Mouse (Mus musculus) liver, embryonic 11.5 days (tissue): ENCODE data around the gene Gm2115. TPM values are rescaled to one million over a fixed set of nuclear protein-coding genes. Genes with fewer than 3 reads are reported as not detected.

ENCODE experiments used
- ATAC-seq: fragments of 200-750 bp; cut with Nextera tagmentation; replicated peaks from 2 replicates; pipeline ENCODE4 v1.8.0; 2017; ENCODE audit warnings: moderate number of reproducible peaks, mild to moderate bottlenecking, moderate TSS enrichment, moderate library complexity; ENCODE audit not compliant: low FRiP score
- DNase-seq: peaks from one replicate; pipeline ENCODE4 v3.0.0-alpha.2; 2017; ENCODE audit warnings: low spot score
- H3K27ac ChIP-seq: fragments of 300-500 bp; sonication (generic); 2 replicates; pipeline ENCODE4 v1.5.1; 2014; ENCODE audit warnings: mild to moderate bottlenecking, low read depth, low read length, control low read depth
- H3K27me3 ChIP-seq: fragments of 300-500 bp; sonication (generic); replicated peaks from 2 replicates; pipeline ENCODE4 v1.6.1; 2014; ENCODE audit warnings: low read length, mixed read lengths; ENCODE audit not compliant: control insufficient read depth, insufficient read depth
- H3K36me3 ChIP-seq: fragments of 300-500 bp; sonication (generic); 2 replicates; pipeline ENCODE4 v1.6.1; 2014; ENCODE audit warnings: mild to moderate bottlenecking, low read length, moderate library complexity, mixed read lengths; ENCODE audit not compliant: control insufficient read depth, insufficient read depth
- H3K4me1 ChIP-seq: fragments of 300-500 bp; sonication (generic); replicated peaks from 2 replicates; pipeline ENCODE4 v1.6.1; 2014; ENCODE audit warnings: low read length, mixed read lengths; ENCODE audit not compliant: control insufficient read depth, insufficient read depth
- H3K4me2 ChIP-seq: fragments of 300-500 bp; sonication (generic); 2 replicates; pipeline ENCODE4 v1.6.1; 2014; ENCODE audit warnings: mild to moderate bottlenecking, control low read depth, moderate library complexity
- H3K4me3 ChIP-seq: fragments of 300-500 bp; sonication (generic); 2 replicates; pipeline ENCODE4 v1.5.1; 2014; ENCODE audit warnings: low read depth, low read length, control low read depth
- H3K9ac ChIP-seq: fragments of 300-500 bp; sonication (generic); 2 replicates; pipeline ENCODE4 v1.6.1; 2014; ENCODE audit warnings: low read depth, low read length, control low read depth
- H3K9me3 ChIP-seq: fragments of 300-500 bp; sonication (generic); 2 replicates; pipeline ENCODE4 v1.6.1; 2016; ENCODE audit warnings: low read length, inconsistent platforms, mixed read lengths; ENCODE audit not compliant: control insufficient read depth
- WGBS: fragments of 180-500 bp; shearing (Covaris S2); extraction: QIAGEN DNeasy Blood & Tissue Kit; methylation state at CpG from one replicate; pipeline ENCODE4 v1.1.7; 2014; 5-methylcytosine and 5-hydroxymethylcytosine counted together
- polyA plus RNA-seq: library from polyadenylated mRNA; unstranded; fragments of >200 nt; fragmentation: Nextera tagmentation; extraction: Ambion mirVana; gene quantifications from 2 replicates; pipeline ENCODE4 v1.2.1, GENCODE M21; 2014

Gene Gm2115
- polyA plus RNA-seq, 1 experiment from 2014 or later: not detected

DNA sequence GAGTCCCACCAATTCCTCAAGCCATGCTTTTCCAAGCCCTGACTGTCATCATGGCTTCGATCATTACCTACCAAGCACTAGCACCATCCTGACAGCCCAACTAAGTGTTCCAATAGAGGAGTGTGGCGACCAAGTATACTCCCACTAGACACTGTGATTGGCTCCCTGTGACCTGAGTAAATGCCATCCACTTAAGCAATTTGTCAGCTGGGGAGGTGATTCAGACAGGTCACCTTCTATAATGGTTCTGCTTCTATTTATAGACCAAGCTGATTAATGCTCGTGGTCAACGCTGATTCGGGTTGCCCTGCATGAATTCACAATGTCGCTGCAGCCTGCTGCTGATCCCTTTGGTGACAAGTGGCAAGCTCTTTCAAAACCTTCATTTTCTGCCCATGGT lies 37.4 kb downstream of the Gm2115 start:
- no peak for ATAC-seq

DNA sequence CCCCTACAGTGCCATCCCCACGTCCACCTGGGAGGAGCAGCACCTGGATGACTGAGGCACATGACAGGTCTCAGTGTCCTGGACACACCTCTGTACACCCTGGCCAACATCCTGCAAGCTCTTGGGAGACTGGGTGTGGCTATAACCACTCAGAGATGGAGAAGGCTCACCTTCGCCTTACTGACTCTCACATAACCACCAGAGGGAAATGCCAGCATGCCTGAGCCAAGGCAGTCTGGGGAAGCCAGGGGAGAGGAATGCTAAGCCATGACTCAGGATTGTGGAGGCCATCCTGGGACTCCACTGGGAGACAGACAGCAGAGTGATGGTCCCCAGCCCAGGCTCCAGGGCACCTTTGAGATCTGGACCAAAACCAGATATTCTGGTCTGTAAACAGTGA lies 48.3 kb downstream of the Gm2115 start:
- Histone ChIP-seq H3K4me3 (no peak overlapping the region), H3K27ac (no peak overlapping the region)
- WGBS: 76% methylated on average over 2 of the region's 2 CpGs

More for the DNA sequence above, 37.4 kb downstream of the Gm2115 start:
- no peaks in the 10 kb centered on the region for H3K27me3 ChIP-seq
- 66% methylated on average over 6 of the region's 6 CpGs for WGBS
- no peak overlapping the region for H3K27ac ChIP-seq
- no peaks in the 10 kb centered on the region for H3K4me1 ChIP-seq
- H3K4me2 ChIP-seq: no peak overlapping the region
- H3K36me3 ChIP-seq: no peaks in the 10 kb centered on the region
- H3K9me3 ChIP-seq: no peaks in the 10 kb centered on the region
- H3K4me3 ChIP-seq: no peak overlapping the region
- DNase-seq: no peak
- no peak overlapping the region for H3K9ac ChIP-seq

DNA sequence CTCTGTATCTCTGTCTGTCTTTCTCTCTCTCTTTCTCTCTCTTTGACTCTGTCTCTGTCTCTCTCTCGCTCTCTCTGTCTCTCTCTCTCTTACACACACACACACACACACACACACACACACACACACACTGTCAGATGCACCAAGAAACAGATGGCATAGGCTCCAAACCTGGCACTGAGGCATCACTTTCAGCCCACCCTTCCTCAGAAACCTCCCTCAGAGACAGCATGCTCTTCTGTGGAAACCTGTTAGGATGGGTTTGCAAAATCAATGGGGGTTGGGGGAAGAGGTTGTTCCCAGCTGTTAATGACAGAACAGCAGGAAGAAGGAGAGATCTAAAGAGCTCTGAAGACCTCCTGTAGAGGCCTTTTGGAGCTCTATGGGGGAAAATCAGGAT lies 50.1 kb downstream of the Gm2115 start:
- Histone ChIP-seq H3K4me2 (no peak overlapping the region), H3K9ac (no peak overlapping the region), H3K4me3 (no peak overlapping the region), H3K4me1 (no peaks in the 10 kb centered on the region), H3K36me3 (no peaks in the 10 kb centered on the region), H3K27me3 (no peaks in the 10 kb centered on the region), H3K27ac (no peak overlapping the region), H3K9me3 (no peaks in the 10 kb centered on the region)
- 62% methylated on average over 1 of the region's 1 CpGs for WGBS
- ATAC-seq (no peak), DNase-seq (no peak)

More for the DNA sequence above, 48.3 kb downstream of the Gm2115 start:
- peak; percentile 15 for DNase-seq
- ATAC-seq: no peak
- no peaks in the 10 kb centered on the region for H3K27me3 ChIP-seq
- H3K4me2 ChIP-seq: no peak overlapping the region
- H3K9me3 ChIP-seq: no peaks in the 10 kb centered on the region
- H3K36me3 ChIP-seq: no peaks in the 10 kb centered on the region
- no peaks in the 10 kb centered on the region for H3K4me1 ChIP-seq
- no peak overlapping the region for H3K9ac ChIP-seq

DNA sequence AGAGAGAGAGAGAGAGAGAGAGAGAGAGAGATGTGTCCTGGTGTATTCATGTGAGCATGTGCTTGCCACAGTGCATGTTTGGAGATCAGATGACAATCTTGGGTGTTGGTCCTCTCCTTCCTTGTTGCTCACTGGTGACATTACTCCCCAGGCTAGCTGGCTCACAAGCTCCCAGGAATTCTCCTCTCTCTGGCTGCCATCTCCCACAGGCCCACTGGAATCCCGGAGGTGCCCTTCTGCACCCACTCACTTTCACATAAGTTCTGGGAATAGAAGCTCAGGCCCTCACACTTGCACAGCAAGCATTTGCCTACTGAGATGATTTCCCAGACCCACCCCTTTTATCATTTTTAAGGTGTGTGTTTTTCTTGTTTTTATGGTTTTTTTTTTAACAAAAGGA lies 51.0 kb downstream of the Gm2115 start:
- ATAC-seq (no peak), DNase-seq (no peak)
- Histone ChIP-seq H3K36me3 (no peaks in the 10 kb centered on the region), H3K4me2 (no peak overlapping the region), H3K9me3 (no peaks in the 10 kb centered on the region), H3K27ac (no peak overlapping the region), H3K4me1 (no peaks in the 10 kb centered on the region), H3K27me3 (no peaks in the 10 kb centered on the region), H3K9ac (no peak overlapping the region), H3K4me3 (no peak overlapping the region)
- WGBS: 76% methylated on average over 1 of the region's 1 CpGs

DNA sequence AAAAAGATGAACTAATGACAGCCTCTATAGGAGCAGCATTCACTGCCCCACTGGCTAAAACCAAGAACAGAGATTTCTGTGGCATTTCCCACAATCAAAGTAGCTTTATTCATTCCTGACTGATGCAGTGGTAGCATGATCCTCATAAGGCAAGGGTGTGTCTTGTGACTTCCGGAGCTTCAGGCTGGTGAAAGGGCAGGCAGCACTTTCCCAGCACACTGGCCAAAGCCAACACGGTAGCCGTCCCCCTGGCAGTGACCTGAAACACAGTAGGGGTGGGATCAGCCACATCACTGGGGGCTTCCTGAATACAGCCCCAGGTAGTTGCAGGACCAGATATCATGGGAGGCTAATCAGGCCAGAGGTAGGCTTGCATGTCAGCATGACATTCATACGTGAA lies 56.3 kb downstream of the Gm2115 start:
- Histone ChIP-seq H3K9ac (no peak overlapping the region), H3K27me3 (no peaks in the 10 kb centered on the region), H3K4me2 (no peak overlapping the region), H3K27ac (no peak overlapping the region), H3K9me3 (no peaks in the 10 kb centered on the region), H3K36me3 (no peaks in the 10 kb centered on the region), H3K4me1 (peaks cover 6% of the 10 kb centered on the region), H3K4me3 (no peak overlapping the region)
- WGBS: 86% methylated on average over 4 of the region's 4 CpGs
- no peak for DNase-seq
- ATAC-seq: no peak

DNA sequence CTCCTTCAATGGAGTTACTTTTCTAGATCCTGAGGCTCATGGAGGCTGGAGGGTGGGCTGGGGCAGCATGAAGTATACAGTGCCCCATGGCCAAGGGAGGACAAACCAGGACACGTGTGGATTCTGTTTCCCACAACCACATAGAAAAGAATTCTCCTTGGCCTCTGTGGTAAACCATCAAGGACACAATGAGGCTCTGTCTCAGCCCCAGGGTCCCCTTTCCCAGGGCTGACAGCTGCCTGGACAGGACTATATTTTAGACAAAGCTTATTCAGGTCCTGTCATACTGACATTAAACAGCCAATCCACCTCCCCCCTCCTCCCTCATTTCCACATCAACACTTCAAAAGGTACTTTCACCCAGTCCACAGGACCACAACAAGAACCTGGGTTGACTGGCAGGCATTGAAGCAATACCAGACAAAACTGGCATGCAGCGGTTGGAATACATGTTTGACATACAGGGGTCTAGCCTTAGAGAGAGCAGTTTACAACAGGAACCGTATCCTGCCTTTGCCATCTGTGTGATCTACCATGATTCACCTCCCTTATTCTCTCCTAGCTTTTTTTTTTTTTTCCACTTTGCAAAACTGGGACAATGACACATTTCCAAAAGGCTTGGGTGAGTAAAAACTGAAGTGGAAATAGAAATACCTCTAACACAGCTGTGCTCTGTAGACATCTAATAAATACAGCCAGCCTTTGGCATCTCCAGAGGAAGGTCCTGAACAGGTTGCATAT lies 57.8 kb downstream of the Gm2115 start:
- Histone ChIP-seq H3K4me1 (peaks cover 6% of the 10 kb centered on the region), H3K4me3 (no peak overlapping the region), H3K9me3 (no peaks in the 10 kb centered on the region), H3K27me3 (no peaks in the 10 kb centered on the region), H3K9ac (no peak overlapping the region), H3K27ac (0 out of 2 replicates have a peak overlapping the region, but pooled peaks have one; percentile 13), H3K4me2 (no peak overlapping the region), H3K36me3 (no peaks in the 10 kb centered on the region)
- ATAC-seq (no peak), DNase-seq (no peak)
- WGBS: 73% methylated on average over 3 of the region's 3 CpGs

DNA sequence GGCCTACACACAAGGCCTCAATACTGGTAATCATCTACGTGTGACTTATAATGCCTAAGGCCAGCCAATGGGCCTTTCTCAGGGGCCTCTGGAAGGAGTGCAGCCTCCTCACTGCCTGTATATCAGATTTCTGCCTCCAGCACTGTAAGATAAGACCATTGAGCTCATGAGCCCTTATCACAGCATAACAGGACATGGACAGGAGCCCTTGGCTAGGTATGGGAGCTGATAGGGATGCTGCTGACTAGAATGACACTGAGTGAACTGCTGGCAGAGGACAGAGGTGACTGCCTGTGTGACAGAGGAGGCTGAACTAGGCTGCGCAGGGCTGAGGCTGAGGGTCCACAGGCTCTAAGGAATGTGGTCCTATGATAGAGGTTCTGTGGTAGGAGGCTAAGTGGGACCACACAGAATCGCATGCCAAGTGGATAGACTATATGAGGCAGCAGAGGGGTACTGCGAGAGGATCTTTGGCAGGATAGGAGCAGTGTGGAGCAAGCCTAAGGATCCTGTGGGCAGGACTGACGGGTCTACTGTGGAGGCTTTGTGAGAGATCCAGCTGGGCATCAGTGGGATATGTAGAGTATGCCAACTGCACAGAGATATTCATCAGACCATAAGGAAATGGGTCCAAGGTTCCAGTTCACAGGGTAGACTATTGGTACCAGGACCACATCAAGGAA lies 58.5 kb downstream of the Gm2115 start:
- 74% methylated on average over 5 of the region's 5 CpGs for WGBS
- Histone ChIP-seq H3K9ac (no peak overlapping the region), H3K9me3 (no peaks in the 10 kb centered on the region), H3K4me1 (peaks cover 6% of the 10 kb centered on the region), H3K27me3 (no peaks in the 10 kb centered on the region), H3K27ac (peak overlapping the region; percentile 13; the same call in 1 of the 2 replicates), H3K4me3 (no peak overlapping the region), H3K36me3 (no peaks in the 10 kb centered on the region), H3K4me2 (peak overlapping the region; percentile 33; the same call in 1 of the 2 replicates)
- DNase-seq (no peak), ATAC-seq (peak; percentile 99)

DNA sequence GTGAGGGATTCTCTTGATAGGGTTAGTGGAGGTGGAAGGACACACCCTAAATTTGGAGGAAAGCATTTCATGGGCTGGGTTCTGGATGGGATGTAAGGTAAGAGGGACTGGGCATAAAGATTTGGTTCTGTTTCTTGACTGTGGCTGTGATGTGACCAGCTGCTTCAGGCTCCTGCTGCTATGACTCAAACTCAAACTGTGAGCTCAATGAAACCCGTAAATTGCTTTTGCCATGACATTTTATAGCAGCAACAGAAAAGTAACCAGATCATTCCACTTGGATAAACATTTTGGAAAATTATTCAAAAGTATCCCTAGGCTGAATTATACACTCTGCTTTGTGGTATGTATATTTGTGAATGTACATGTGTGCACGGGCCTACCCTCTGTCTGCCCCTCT lies 61.9 kb downstream of the Gm2115 start:
- ATAC-seq (no peak), DNase-seq (no peak)
- no peak overlapping the region for H3K9ac ChIP-seq
- WGBS: 92% methylated on average over 2 of the region's 2 CpGs
- no peaks in the 10 kb centered on the region for H3K27me3 ChIP-seq
- H3K4me3 ChIP-seq: no peak overlapping the region
- H3K27ac ChIP-seq: no peak overlapping the region
- H3K36me3 ChIP-seq: no peaks in the 10 kb centered on the region
- no peak overlapping the region for H3K4me2 ChIP-seq
- no peaks in the 10 kb centered on the region for H3K9me3 ChIP-seq
- peaks cover 6% of the 10 kb centered on the region for H3K4me1 ChIP-seq

DNA sequence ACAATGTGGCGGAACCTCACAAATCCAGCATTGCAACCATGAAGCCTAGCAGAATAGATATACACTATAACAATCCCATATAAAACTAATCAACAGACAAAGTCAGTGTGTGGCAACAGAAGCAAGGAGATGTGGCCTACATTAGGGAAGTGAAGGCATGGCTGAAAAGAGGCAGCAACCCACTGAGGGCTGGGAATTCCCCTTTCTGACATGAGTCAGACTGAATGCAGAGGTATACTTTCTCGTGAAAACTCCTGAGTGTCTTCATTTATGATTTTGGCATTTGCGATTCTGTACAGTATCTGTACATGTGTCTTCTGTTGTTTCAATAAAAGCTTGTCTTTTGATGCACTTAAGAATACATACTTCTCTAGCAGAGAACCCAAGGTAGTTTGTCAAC lies 62.6 kb downstream of the Gm2115 start:
- DNase-seq: no peak
- 84% methylated on average over 3 of the region's 3 CpGs for WGBS
- Histone ChIP-seq H3K9me3 (no peaks in the 10 kb centered on the region), H3K4me3 (no peak overlapping the region), H3K36me3 (no peaks in the 10 kb centered on the region), H3K4me1 (peaks cover 6% of the 10 kb centered on the region), H3K27ac (no peak overlapping the region), H3K9ac (no peak overlapping the region), H3K4me2 (no peak overlapping the region), H3K27me3 (no peaks in the 10 kb centered on the region)
- no peak for ATAC-seq
